ENCODE assay signal across 21 mouse cellular contexts in genomic region chr14:122466756-122467362, GRCm38 (mm10). TPM values are rescaled to one million over a fixed set of nuclear protein-coding genes. Genes with fewer than 3 reads are reported as not detected.
A peak's percentile ranks its signal among the peaks of the same experiment; 100 is the strongest.
DNase-seq lines count a peak whose midpoint lies in the region; ATAC-seq lines count a peak whose summit lies in the region.
"Had no signal": no experiment of that assay in that cellular context is flagged by ENCODE, and none has a peak within 500 bp of the region (broad histone marks: within the 10 kb centered on the region; RNA-seq: fewer than 3 reads in every experiment).

No protein-coding gene starts in this region.

- no peak for ATAC-seq in forebrain, embryonic 16.5 days
- no peak for ATAC-seq in hindbrain, embryonic 12.5 days (ENCODE audit: low FRiP score)
- no peak for ATAC-seq in neural tube, embryonic 11.5 days (ENCODE audit: insufficient read depth, low FRiP score, low TSS enrichment)
- no peak for ATAC-seq in heart, embryonic 11.5 days (replicated peaks; ENCODE audit: insufficient number of reproducible peaks, low FRiP score, low TSS enrichment)

- H3K4me1 ChIP-seq in forebrain, embryonic 10.5 days: peaks cover 94% of the 10 kb centered on the region
- H3K4me1 ChIP-seq in forebrain, embryonic 16.5 days (replicated peaks; ENCODE audit: control insufficient read depth, insufficient read depth, low read length): peaks cover 24% of the 10 kb centered on the region
- H3K4me1 ChIP-seq in hindbrain, embryonic 12.5 days: peaks cover 43% of the 10 kb centered on the region
- H3K4me1 ChIP-seq in neural tube, embryonic 11.5 days (ENCODE audit: control insufficient read depth, insufficient read depth, low read length): peaks cover 20% of the 10 kb centered on the region
- peaks cover 16% of the 10 kb centered on the region; the same call in 1 of the 2 replicates for H3K4me1 ChIP-seq in heart, embryonic 11.5 days (ENCODE audit: control insufficient read depth, insufficient read depth, low read length)

- peaks cover 8% of the 10 kb centered on the region for H3K36me3 ChIP-seq in forebrain, embryonic 10.5 days (replicated peaks)
- H3K36me3 ChIP-seq in forebrain, embryonic 16.5 days (ENCODE audit: control insufficient read depth, insufficient read depth): no peaks in the 10 kb centered on the region
- no peaks in the 10 kb centered on the region for H3K36me3 ChIP-seq in hindbrain, embryonic 12.5 days
- no peaks in the 10 kb centered on the region for H3K36me3 ChIP-seq in neural tube, embryonic 11.5 days (ENCODE audit: control insufficient read depth, insufficient read depth, low read length)
- no peaks in the 10 kb centered on the region for H3K36me3 ChIP-seq in heart, embryonic 11.5 days (ENCODE audit: control insufficient read depth, insufficient read depth, low read length)
- H3K36me3 ChIP-seq: G1E had no signal

- WGBS in forebrain, embryonic 10.5 days: 56% methylated on average over 7 of the region's 7 CpGs
- WGBS in forebrain, embryonic 16.5 days: 57% methylated on average over 7 of the region's 7 CpGs
- 40% methylated on average over 7 of the region's 7 CpGs for WGBS in hindbrain, embryonic 12.5 days
- 30% methylated on average over 7 of the region's 7 CpGs for WGBS in neural tube, embryonic 11.5 days
- WGBS in heart, embryonic 11.5 days (ENCODE audit: insufficient replicate concordance): 64% methylated on average over 7 of the region's 7 CpGs

- H3K4me3 ChIP-seq in forebrain, embryonic 10.5 days: peak overlapping the region; percentile 89
- no peak overlapping the region for H3K4me3 ChIP-seq in forebrain, embryonic 16.5 days (replicated peaks; ENCODE audit: low read length)
- no peak overlapping the region for H3K4me3 ChIP-seq in hindbrain, embryonic 12.5 days
- H3K4me3 ChIP-seq in neural tube, embryonic 11.5 days (ENCODE audit: low read depth, low read length): no peak overlapping the region
- no peak overlapping the region for H3K4me3 ChIP-seq in heart, embryonic 11.5 days (ENCODE audit: low read depth, low read length)

- H3K9me3 ChIP-seq in forebrain, embryonic 10.5 days: no peaks in the 10 kb centered on the region
- no peaks in the 10 kb centered on the region for H3K9me3 ChIP-seq in forebrain, embryonic 16.5 days (ENCODE audit: control insufficient read depth, low read length)
- no peaks in the 10 kb centered on the region for H3K9me3 ChIP-seq in hindbrain, embryonic 12.5 days (replicated peaks)
- H3K9me3 ChIP-seq in neural tube, embryonic 11.5 days (ENCODE audit: control insufficient read depth, low read length): no peaks in the 10 kb centered on the region
- H3K9me3 ChIP-seq in heart, embryonic 11.5 days (replicated peaks; ENCODE audit: control insufficient read depth, low read length): no peaks in the 10 kb centered on the region

- no peak overlapping the region for H3K9ac ChIP-seq in forebrain, embryonic 16.5 days (replicated peaks; ENCODE audit: low read depth, low read length)
- no peak overlapping the region for H3K9ac ChIP-seq in hindbrain, embryonic 12.5 days
- no peak overlapping the region for H3K9ac ChIP-seq in neural tube, embryonic 11.5 days (ENCODE audit: low read length)
- no peak overlapping the region for H3K9ac ChIP-seq in heart, embryonic 11.5 days (ENCODE audit: low read depth, low read length)

- peak; percentile 14 for DNase-seq in forebrain, embryonic 10.5 days (ENCODE audit: extremely low spot score, low spot score)
- DNase-seq in retina, embryonic 14.5 days (ENCODE audit: low spot score): peak; percentile 21
- DNase-seq in retina, postnatal 1 day: no peak
- DNase-seq in neural tube, embryonic 11.5 days (ENCODE audit: low spot score): peak; percentile 21
- DNase-seq in layer of hippocampus, adult 9-10 months (ENCODE audit: low spot score): no peak
- DNase-seq: adrenal gland, postnatal 36 days; heart, adult 18-20 months; kidney, adult 9 months; kidney, postnatal 36 days; lung, adult 2 months; right cerebral cortex, adult 18-20 months; thymus, postnatal 4 days had no signal

- H3K4me2 ChIP-seq in forebrain, embryonic 16.5 days (ENCODE audit: low read length): no peak overlapping the region
- H3K4me2 ChIP-seq in hindbrain, embryonic 12.5 days (replicated peaks): peak overlapping the region; percentile 8; the same call in 1 of the 2 replicates
- no peak overlapping the region for H3K4me2 ChIP-seq in neural tube, embryonic 11.5 days (ENCODE audit: low read depth)
- no peak overlapping the region for H3K4me2 ChIP-seq in heart, embryonic 11.5 days

- peaks cover 99% of the 10 kb centered on the region for H3K27me3 ChIP-seq in forebrain, embryonic 10.5 days (ENCODE audit: poor library complexity, severe bottlenecking)
- peaks cover 48% of the 10 kb centered on the region for H3K27me3 ChIP-seq in forebrain, embryonic 16.5 days (replicated peaks; ENCODE audit: control insufficient read depth, insufficient read depth, low read length)
- H3K27me3 ChIP-seq in hindbrain, embryonic 12.5 days: peaks cover 88% of the 10 kb centered on the region
- H3K27me3 ChIP-seq in neural tube, embryonic 11.5 days (ENCODE audit: control insufficient read depth, insufficient read depth, low read length): peaks cover 76% of the 10 kb centered on the region
- peaks cover 96% of the 10 kb centered on the region for H3K27me3 ChIP-seq in heart, embryonic 11.5 days (ENCODE audit: control insufficient read depth, insufficient read depth, low read length)

- peak overlapping the region; percentile 88; the same call in 1 of the 2 replicates for H3K27ac ChIP-seq in forebrain, embryonic 10.5 days
- no peak overlapping the region for H3K27ac ChIP-seq in forebrain, embryonic 16.5 days (ENCODE audit: low read length)
- no peak overlapping the region for H3K27ac ChIP-seq in hindbrain, embryonic 12.5 days
- no peak overlapping the region for H3K27ac ChIP-seq in neural tube, embryonic 11.5 days (ENCODE audit: low read depth, low read length)
- no peak overlapping the region for H3K27ac ChIP-seq in heart, embryonic 11.5 days (ENCODE audit: low read depth, low read length)
- H3K27ac ChIP-seq: macrophage had no signal

RNA-seq across cellular contexts. Expression of gene Zic5, which starts 1.4 kb away (rescaled TPM):
- 20.7 and 21.5 TPM in 2 replicates for polyA plus RNA-seq in forebrain, embryonic 10.5 days (2016; fragmentation: Nextera tagmentation; extraction: Ambion mirVana)
- 5.5 and 8.7 TPM in 2 replicates for polyA plus RNA-seq in forebrain, embryonic 16.5 days (2015; fragmentation: Nextera tagmentation; extraction: Ambion mirVana)
- 18.1 and 25.0 TPM in 2 replicates for polyA plus RNA-seq in hindbrain, embryonic 12.5 days (2016; fragmentation: Nextera tagmentation; extraction: Ambion mirVana)
- 10.3 and 10.8 TPM in 2 replicates for polyA plus RNA-seq in neural tube, embryonic 11.5 days (2014; fragmentation: Nextera tagmentation; extraction: Ambion mirVana)
- polyA plus RNA-seq in heart, embryonic 11.5 days (2014; fragmentation: Nextera tagmentation; extraction: Ambion mirVana): 0.16 TPM in 1 of 2 replicates, not detected in the other
- polyA plus RNA-seq: G1E; heart, embryonic 16.5 days; liver, adult 2 months; lung, adult 2 months; macrophage; small intestine, adult 2 months had no signal

RNA-seq across cellular contexts. Expression of gene Zic2, which starts 8.4 kb away (rescaled TPM):
- polyA plus RNA-seq in forebrain, embryonic 10.5 days (2016; fragmentation: Nextera tagmentation; extraction: Ambion mirVana): 7.0 and 7.3 TPM in 2 replicates
- polyA plus RNA-seq in forebrain, embryonic 16.5 days (2015; fragmentation: Nextera tagmentation; extraction: Ambion mirVana): 4.4 and 5.6 TPM in 2 replicates
- 18.3 TPM in 2 replicates for polyA plus RNA-seq in hindbrain, embryonic 12.5 days (2016; fragmentation: Nextera tagmentation; extraction: Ambion mirVana)
- polyA plus RNA-seq in neural tube, embryonic 11.5 days (2014; fragmentation: Nextera tagmentation; extraction: Ambion mirVana): 6.3 and 7.6 TPM in 2 replicates
- polyA plus RNA-seq in heart, embryonic 11.5 days (2014; fragmentation: Nextera tagmentation; extraction: Ambion mirVana): 0.07 TPM in 1 of 2 replicates, not detected in the other
- polyA plus RNA-seq: G1E; heart, embryonic 16.5 days; liver, adult 2 months; lung, adult 2 months; macrophage; small intestine, adult 2 months had no signal

RNA-seq across cellular contexts. Expression of gene Gm5089, which starts 15.9 kb away (rescaled TPM):
- polyA plus RNA-seq in forebrain, embryonic 10.5 days (2016; fragmentation: Nextera tagmentation; extraction: Ambion mirVana): 1.0 and 1.9 TPM in 2 replicates
- polyA plus RNA-seq in forebrain, embryonic 16.5 days (2015; fragmentation: Nextera tagmentation; extraction: Ambion mirVana): 0.40 and 0.47 TPM in 2 replicates
- 2.8 and 4.0 TPM in 2 replicates for polyA plus RNA-seq in hindbrain, embryonic 12.5 days (2016; fragmentation: Nextera tagmentation; extraction: Ambion mirVana)
- polyA plus RNA-seq in neural tube, embryonic 11.5 days (2014; fragmentation: Nextera tagmentation; extraction: Ambion mirVana): 0.23 and 0.35 TPM in 2 replicates
- polyA plus RNA-seq in heart, embryonic 11.5 days (2014; fragmentation: Nextera tagmentation; extraction: Ambion mirVana): not detected in 2 replicates
- polyA plus RNA-seq: G1E; heart, embryonic 16.5 days; liver, adult 2 months; lung, adult 2 months; macrophage; small intestine, adult 2 months had no signal

RNA-seq across cellular contexts. Expression of gene Gm10837, which starts 23.5 kb away (rescaled TPM):
- polyA plus RNA-seq in forebrain, embryonic 10.5 days (2016; fragmentation: Nextera tagmentation; extraction: Ambion mirVana): 0.27 TPM in 1 of 2 replicates, not detected in the other
- 0.16 and 0.41 TPM in 2 replicates for polyA plus RNA-seq in forebrain, embryonic 16.5 days (2015; fragmentation: Nextera tagmentation; extraction: Ambion mirVana)
- 0.55 and 0.58 TPM in 2 replicates for polyA plus RNA-seq in hindbrain, embryonic 12.5 days (2016; fragmentation: Nextera tagmentation; extraction: Ambion mirVana)
- 0.51 and 0.54 TPM in 2 replicates for polyA plus RNA-seq in neural tube, embryonic 11.5 days (2014; fragmentation: Nextera tagmentation; extraction: Ambion mirVana)
- polyA plus RNA-seq in heart, embryonic 11.5 days (2014; fragmentation: Nextera tagmentation; extraction: Ambion mirVana): 0.10 TPM in 1 of 2 replicates, not detected in the other
- polyA plus RNA-seq: cortical plate, adult 2 months; G1E; heart, embryonic 16.5 days; liver, adult 2 months; lung, adult 2 months; macrophage; small intestine, adult 2 months had no signal

Comparison
In these comparisons a context has a peak if more than half of its experiments do, and no peak if none do; other contexts are left out.
1. DNase-seq: peak in forebrain, embryonic 10.5 days (single experiment), retina, embryonic 14.5 days (single experiment) and neural tube, embryonic 11.5 days (single experiment); none in retina, postnatal 1 day (single experiment) and layer of hippocampus, adult 9-10 months (single experiment).